Mouse (Mus musculus): ENCODE measurements around the gene Cyp2f2. TPM values are rescaled to one million over a fixed set of nuclear protein-coding genes. Genes with fewer than 3 reads are reported as not detected.
A peak's percentile ranks its signal among the peaks of the same experiment; 100 is the strongest.

Cyp2f2 gene
- polyA plus RNA-seq (2015; fragmentation: Nextera tagmentation; extraction: Ambion mirVana): 57.7 and 91.6 TPM in 2 replicates

- no peak within 1 kb of the TSS for H3K27ac ChIP-seq
- no peak within 1 kb of the TSS for H3K4me3 ChIP-seq (replicated peaks)
- ATAC-seq (ENCODE audit: insufficient read depth, low FRiP score, low read depth): no peak
- no peaks in the 10 kb centered on the region for H3K27me3 ChIP-seq (replicated peaks)
- no peak within 1 kb of the TSS for H3K4me2 ChIP-seq
- no peaks in the 10 kb centered on the region for H3K36me3 ChIP-seq
- H3K9me3 ChIP-seq: no peaks in the 10 kb centered on the region
- H3K9ac ChIP-seq: no peak within 1 kb of the TSS
- no peaks in the 10 kb centered on the region for H3K4me1 ChIP-seq
These were observed at the start of gene Cyp2f2 for GRCm38 (mm10) chr7:27119676-27120075. TSS of gene Cyp2f2 (plus strand) at chr7:27119909.

DNA sequence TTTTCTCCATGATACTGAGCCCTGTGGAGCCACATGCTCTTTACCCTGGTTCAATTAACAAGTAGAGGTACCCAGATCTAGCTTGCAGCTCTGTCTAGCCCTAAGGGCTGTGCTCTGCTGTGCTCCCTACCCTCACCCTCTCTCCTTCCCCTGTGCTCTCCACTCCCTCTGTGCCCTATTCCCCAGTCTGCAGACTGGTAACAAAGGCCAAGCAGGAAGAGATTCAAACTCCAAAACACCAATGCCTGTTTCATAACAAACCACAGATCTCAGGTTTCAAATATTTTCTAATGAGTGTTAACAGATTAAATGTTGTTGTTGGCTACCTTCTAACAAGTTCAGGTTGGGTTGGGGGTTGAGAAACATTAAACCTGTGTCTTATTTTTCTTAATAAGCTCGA is 41.1 kb upstream of the Cyp2f2 start:
- H3K4me1 ChIP-seq: no peaks in the 10 kb centered on the region
- no peaks in the 10 kb centered on the region for H3K36me3 ChIP-seq
- no peak overlapping the region for H3K4me3 ChIP-seq (replicated peaks)
- no peaks in the 10 kb centered on the region for H3K9me3 ChIP-seq
- no peak overlapping the region for H3K27ac ChIP-seq
- H3K27me3 ChIP-seq (replicated peaks): no peaks in the 10 kb centered on the region
- H3K4me2 ChIP-seq: no peak overlapping the region
- ATAC-seq (ENCODE audit: insufficient read depth, low FRiP score, low read depth): no peak
- H3K9ac ChIP-seq: no peak overlapping the region
- WGBS: 76% methylated on average over 1 of the region's 1 CpGs

DNA sequence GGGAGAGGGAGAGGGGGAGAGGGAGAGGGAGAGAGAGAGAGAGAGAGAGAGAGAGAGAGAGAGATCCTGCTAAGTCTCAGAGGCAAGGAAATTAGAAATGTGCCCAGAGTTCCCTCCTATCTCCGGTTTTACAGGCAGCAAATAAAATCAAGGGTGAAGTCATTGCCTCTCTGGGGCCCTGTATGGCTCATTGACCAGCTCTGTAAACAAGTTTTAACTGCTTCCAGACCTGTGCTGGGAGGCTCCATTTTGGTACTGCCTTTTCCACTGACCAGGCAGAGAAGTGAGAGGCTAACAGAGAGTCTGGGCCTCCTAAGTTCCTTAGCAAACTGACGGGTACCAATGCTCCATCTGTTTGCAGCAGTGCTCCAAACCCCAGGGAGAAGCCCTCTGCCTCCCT is 38.1 kb upstream of the Cyp2f2 start:
- Histone ChIP-seq H3K9ac (no peak overlapping the region), H3K36me3 (no peaks in the 10 kb centered on the region), H3K9me3 (no peaks in the 10 kb centered on the region), H3K4me2 (no peak overlapping the region), H3K27ac (no peak overlapping the region), H3K4me3 (replicated peaks) (no peak overlapping the region), H3K27me3 (replicated peaks) (no peaks in the 10 kb centered on the region), H3K4me1 (no peaks in the 10 kb centered on the region)
- ATAC-seq (ENCODE audit: insufficient read depth, low FRiP score, low read depth): no peak
- 58% methylated on average over 2 of the region's 2 CpGs for WGBS

DNA sequence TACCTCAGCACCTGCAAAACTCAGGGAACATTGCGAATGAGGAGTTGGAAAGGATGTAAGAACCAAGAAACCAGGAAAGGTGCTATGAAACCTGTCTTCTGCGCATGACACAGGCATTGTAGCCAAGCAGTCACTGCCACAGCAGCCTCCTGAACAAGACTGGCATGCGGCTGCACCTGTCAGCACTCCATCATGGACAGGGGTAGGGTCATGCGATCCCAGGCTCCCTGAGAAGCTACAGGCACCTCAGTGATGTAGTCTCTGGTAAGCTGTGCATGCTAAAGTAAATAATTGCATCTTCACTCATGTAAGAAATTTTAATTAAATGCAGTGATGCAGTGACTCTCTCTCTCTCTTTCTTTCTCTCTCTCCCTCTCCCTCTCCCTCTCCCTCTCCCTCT is 28.7 kb upstream of the Cyp2f2 start:
- H3K9ac ChIP-seq: no peak overlapping the region
- H3K9me3 ChIP-seq: no peaks in the 10 kb centered on the region
- 81% methylated on average over 4 of the region's 4 CpGs for WGBS
- H3K27me3 ChIP-seq (replicated peaks): no peaks in the 10 kb centered on the region
- no peak overlapping the region for H3K4me2 ChIP-seq
- H3K4me1 ChIP-seq: no peaks in the 10 kb centered on the region
- no peak for ATAC-seq (ENCODE audit: insufficient read depth, low FRiP score, low read depth)
- H3K4me3 ChIP-seq (replicated peaks): no peak overlapping the region
- H3K36me3 ChIP-seq: no peaks in the 10 kb centered on the region
- no peak overlapping the region for H3K27ac ChIP-seq

- Histone ChIP-seq H3K4me2 (no peak overlapping the region), H3K4me3 (replicated peaks) (no peak overlapping the region), H3K4me1 (no peaks in the 10 kb centered on the region), H3K9me3 (no peaks in the 10 kb centered on the region), H3K27me3 (replicated peaks) (no peaks in the 10 kb centered on the region), H3K27ac (peak overlapping the region; percentile 50; the same call in 1 of the 2 replicates), H3K36me3 (no peaks in the 10 kb centered on the region), H3K9ac (no peak overlapping the region)
- WGBS: 36% methylated on average over 7 of the region's 7 CpGs
- peak; percentile 68; the same call in 1 of the 2 replicates for ATAC-seq (ENCODE audit: insufficient read depth, low FRiP score, low read depth)
These were observed 27.5 kb upstream of the Cyp2f2 start for GRCm38 (mm10) chr7:27092038-27092703.

DNA sequence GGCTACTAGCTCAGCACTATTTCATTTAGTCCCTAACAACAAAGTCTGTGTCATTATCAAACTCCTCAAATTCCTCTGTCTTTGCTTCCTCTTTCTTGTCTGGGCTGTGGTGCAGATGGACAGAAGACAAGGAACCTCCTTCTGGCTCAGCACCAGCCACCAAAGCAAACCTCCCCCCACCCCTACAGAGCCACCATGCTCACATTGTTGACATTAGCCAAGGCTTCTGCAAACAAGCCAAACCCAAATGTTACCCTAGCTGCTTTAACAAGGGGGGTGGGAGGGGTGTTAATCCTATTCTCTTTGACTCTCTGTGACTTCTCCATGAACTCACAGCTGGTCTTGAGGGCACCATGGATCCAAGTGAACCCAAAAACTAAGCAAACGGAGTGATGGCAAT is 26.8 kb upstream of the Cyp2f2 start:
- no peaks in the 10 kb centered on the region for H3K9me3 ChIP-seq
- H3K27ac ChIP-seq: peak overlapping the region; percentile 50; the same call in 1 of the 2 replicates
- H3K36me3 ChIP-seq: no peaks in the 10 kb centered on the region
- ATAC-seq (ENCODE audit: insufficient read depth, low FRiP score, low read depth): peak; percentile 63
- H3K4me1 ChIP-seq: no peaks in the 10 kb centered on the region
- no peak overlapping the region for H3K9ac ChIP-seq
- H3K4me3 ChIP-seq (replicated peaks): no peak overlapping the region
- 24% methylated on average over 1 of the region's 1 CpGs for WGBS
- H3K27me3 ChIP-seq (replicated peaks): no peaks in the 10 kb centered on the region
- H3K4me2 ChIP-seq: no peak overlapping the region

GRCm38 (mm10) chr7:27104882-27105281 is 14.8 kb upstream of the Cyp2f2 start:
- H3K4me2 ChIP-seq: no peak overlapping the region
- no peak overlapping the region for H3K27ac ChIP-seq
- H3K4me1 ChIP-seq: no peaks in the 10 kb centered on the region
- no peak overlapping the region for H3K9ac ChIP-seq
- WGBS: 75% methylated on average over 5 of the region's 5 CpGs
- H3K9me3 ChIP-seq: no peaks in the 10 kb centered on the region
- ATAC-seq (ENCODE audit: insufficient read depth, low FRiP score, low read depth): no peak
- no peak overlapping the region for H3K4me3 ChIP-seq (replicated peaks)
- H3K27me3 ChIP-seq (replicated peaks): no peaks in the 10 kb centered on the region
- no peaks in the 10 kb centered on the region for H3K36me3 ChIP-seq

DNA sequence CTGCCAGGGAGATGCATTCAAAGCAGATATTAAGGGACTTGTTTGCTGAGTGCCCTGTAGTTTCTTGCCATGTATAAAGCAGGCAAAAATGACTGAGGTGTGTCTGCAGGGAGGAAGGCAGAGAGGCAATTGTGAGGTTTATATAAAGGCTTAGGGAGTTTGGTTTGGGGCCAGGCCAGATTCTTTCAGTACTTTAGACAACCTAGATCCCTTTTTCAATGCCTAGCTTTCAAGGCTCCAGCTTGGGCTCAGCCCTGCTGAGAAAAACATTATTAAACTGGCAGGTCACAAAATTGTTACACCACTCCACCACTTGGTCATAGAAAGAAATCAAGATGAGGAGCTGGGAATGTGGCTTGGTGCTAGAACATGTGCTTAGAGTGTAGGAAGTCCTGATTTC is 9.4 kb upstream of the Cyp2f2 start:
- Histone ChIP-seq H3K27me3 (replicated peaks) (no peaks in the 10 kb centered on the region), H3K4me2 (no peak overlapping the region), H3K36me3 (no peaks in the 10 kb centered on the region), H3K9ac (no peak overlapping the region), H3K27ac (peak overlapping the region; percentile 44; the same call in 1 of the 2 replicates), H3K9me3 (no peaks in the 10 kb centered on the region), H3K4me3 (replicated peaks) (no peak overlapping the region), H3K4me1 (no peaks in the 10 kb centered on the region)
- ATAC-seq (ENCODE audit: insufficient read depth, low FRiP score, low read depth): peak; percentile 43; the same call in 1 of the 2 replicates

GRCm38 (mm10) chr7:27111038-27111437 is 8.7 kb upstream of the Cyp2f2 start:
- no peaks in the 10 kb centered on the region for H3K9me3 ChIP-seq
- H3K4me3 ChIP-seq (replicated peaks): no peak overlapping the region
- no peaks in the 10 kb centered on the region for H3K27me3 ChIP-seq (replicated peaks)
- 60% methylated on average over 1 of the region's 1 CpGs for WGBS
- no peak overlapping the region for H3K27ac ChIP-seq
- H3K4me2 ChIP-seq: no peak overlapping the region
- no peak overlapping the region for H3K9ac ChIP-seq
- no peak for ATAC-seq (ENCODE audit: insufficient read depth, low FRiP score, low read depth)
- H3K36me3 ChIP-seq: no peaks in the 10 kb centered on the region
- H3K4me1 ChIP-seq: no peaks in the 10 kb centered on the region

GRCm38 (mm10) chr7:27111987-27112386 is 7.7 kb upstream of the Cyp2f2 start:
- no peak overlapping the region for H3K4me2 ChIP-seq
- no peak overlapping the region for H3K9ac ChIP-seq
- no peak for ATAC-seq (ENCODE audit: insufficient read depth, low FRiP score, low read depth)
- H3K36me3 ChIP-seq: no peaks in the 10 kb centered on the region
- no peaks in the 10 kb centered on the region for H3K27me3 ChIP-seq (replicated peaks)
- no peak overlapping the region; the same call in 1 of the 2 replicates for H3K27ac ChIP-seq
- H3K4me1 ChIP-seq: no peaks in the 10 kb centered on the region
- 68% methylated on average over 3 of the region's 3 CpGs for WGBS
- no peak overlapping the region for H3K4me3 ChIP-seq (replicated peaks)
- H3K9me3 ChIP-seq: no peaks in the 10 kb centered on the region

- WGBS: 63% methylated on average over 4 of the region's 4 CpGs
- no peak for ATAC-seq (ENCODE audit: insufficient read depth, low FRiP score, low read depth)
- no peak overlapping the region for H3K27ac ChIP-seq
These were observed 1.6 kb upstream of the Cyp2f2 start for GRCm38 (mm10) chr7:27118033-27118511.

DNA sequence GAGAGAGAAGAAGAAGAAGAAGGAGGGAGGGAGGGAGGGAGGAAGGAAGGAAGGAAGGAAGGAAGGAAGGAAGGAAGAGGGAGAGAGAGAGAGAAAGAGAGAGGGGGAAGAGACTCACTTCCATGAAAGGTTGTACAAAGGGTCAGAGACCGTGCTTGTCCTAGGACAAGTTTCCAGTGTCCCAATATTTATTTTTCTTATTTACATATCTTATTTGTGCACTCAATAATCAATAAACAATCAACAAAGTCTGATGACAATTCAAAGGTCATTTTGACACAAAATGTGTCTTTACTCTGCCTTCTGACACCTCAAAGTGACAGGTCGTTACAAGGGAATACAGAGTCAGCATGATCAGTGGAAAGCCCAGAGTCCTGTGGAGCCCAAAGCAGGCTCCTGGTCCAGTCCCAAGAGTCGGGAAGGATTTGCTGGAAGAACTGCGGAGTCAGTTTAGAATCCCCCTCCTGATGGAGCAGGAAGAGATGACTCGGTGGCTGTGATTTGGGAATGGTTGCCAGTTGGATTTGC is 4.7 kb downstream of the Cyp2f2 start:
- H3K27ac ChIP-seq: no peak overlapping the region
- 66% methylated on average over 5 of the region's 5 CpGs for WGBS
- H3K4me3 ChIP-seq (replicated peaks): no peak overlapping the region
- no peak overlapping the region for H3K4me2 ChIP-seq
- no peak for ATAC-seq (ENCODE audit: insufficient read depth, low FRiP score, low read depth)
- H3K9ac ChIP-seq: no peak overlapping the region
- H3K9me3 ChIP-seq: no peaks in the 10 kb centered on the region
- no peaks in the 10 kb centered on the region for H3K4me1 ChIP-seq
- no peaks in the 10 kb centered on the region for H3K27me3 ChIP-seq (replicated peaks)
- no peaks in the 10 kb centered on the region for H3K36me3 ChIP-seq

More at GRCm38 (mm10) chr7:27118033-27118511, 1.6 kb upstream of the Cyp2f2 start:
- no peak overlapping the region for H3K9ac ChIP-seq
- H3K4me3 ChIP-seq (replicated peaks): no peak overlapping the region
- H3K9me3 ChIP-seq: no peaks in the 10 kb centered on the region
- no peaks in the 10 kb centered on the region for H3K36me3 ChIP-seq
- H3K4me1 ChIP-seq: no peaks in the 10 kb centered on the region
- H3K4me2 ChIP-seq: no peak overlapping the region
- H3K27me3 ChIP-seq (replicated peaks): no peaks in the 10 kb centered on the region

Data from stomach, embryonic 15.5 days (tissue).